Mouse (Mus musculus) brain, embryonic 14.5 days (tissue): Measurements from ENCODE around the gene Auts2.

Experiments
- CTCF ChIP-seq: fragments of 200-500 bp; IDR thresholded peaks from 2 replicates; pipeline ENCODE4 v1.5.1; 2012; ENCODE audit warnings: inconsistent platforms, mild to moderate bottlenecking, moderate library complexity, borderline replicate concordance; ENCODE audit not compliant: insufficient read depth, insufficient read length; ENCODE audit errors: extremely low read depth
- POLR2A ChIP-seq: fragments of 200-500 bp; IDR thresholded peaks from 2 replicates; pipeline ENCODE4 v1.6.1; 2012; ENCODE audit warnings: mild to moderate bottlenecking, inconsistent platforms, borderline replicate concordance; ENCODE audit not compliant: poor library complexity, insufficient read depth, insufficient read length, severe bottlenecking; ENCODE audit errors: extremely low read depth

DNA sequence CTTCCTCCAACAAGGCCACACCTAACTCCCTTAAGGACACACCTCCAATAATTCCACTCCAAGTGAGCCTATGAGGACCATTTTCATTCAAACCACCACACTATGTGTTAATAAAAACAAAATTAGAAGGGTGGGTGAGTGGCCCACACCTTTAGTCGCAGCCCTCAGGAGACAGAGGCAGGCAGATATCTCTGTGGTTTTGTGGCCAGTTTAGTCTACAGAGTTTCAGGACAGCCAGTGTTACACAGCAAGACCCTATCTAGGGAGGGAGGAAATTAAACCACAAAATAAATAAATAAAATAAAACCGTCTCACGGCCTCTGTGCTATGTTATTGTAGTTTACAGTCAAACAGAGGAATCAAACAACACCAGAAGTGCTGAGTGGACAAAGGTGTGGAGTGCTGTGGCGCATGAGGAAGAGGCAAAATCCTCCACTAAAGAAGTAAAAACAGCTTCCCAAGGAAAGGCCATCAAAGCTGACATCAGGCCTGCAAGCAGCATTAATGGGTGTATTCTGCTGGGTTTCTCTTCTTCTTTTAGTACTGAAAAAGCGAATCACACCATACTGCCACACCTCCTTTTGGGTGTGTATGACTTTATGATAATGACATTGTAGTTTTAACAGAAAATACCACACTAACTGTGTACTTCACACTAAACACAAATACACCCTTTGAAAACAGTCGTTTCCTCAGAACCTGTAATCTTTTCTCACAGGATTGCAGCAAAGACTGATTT lies 109.6 kb downstream of the Auts2 start:
- no peak for TF ChIP-seq POLR2A
- no peak for TF ChIP-seq CTCF
